Mouse (Mus musculus): ENCODE measurements around the gene Tmem45a2.
"Not testable (repeated sequence)": the region's sequence is repeated elsewhere in the genome, so short reads cannot be mapped to it uniquely, and the experiment has no call there.

Tmem45a2 gene

GRCm38 (mm10) chr16:57071132-57071639 is at the start of gene Tmem45a2:
TSS of gene Tmem45a2 (minus strand) at chr16:57071372.
- no peak for DNase-seq

GRCm38 (mm10) chr16:57117562-57117961 is 46.4 kb upstream of the Tmem45a2 start:
- DNase-seq = no peak

GRCm38 (mm10) chr16:57116066-57116465 is 44.9 kb upstream of the Tmem45a2 start:
- peak; percentile 47 for DNase-seq

GRCm38 (mm10) chr16:57106185-57106960 is 35.2 kb upstream of the Tmem45a2 start:
- no peak for DNase-seq

GRCm38 (mm10) chr16:57101174-57101573 is 30.0 kb upstream of the Tmem45a2 start:
- DNase-seq = no peak

GRCm38 (mm10) chr16:57099572-57100237 is 28.5 kb upstream of the Tmem45a2 start:
- no peak for DNase-seq

GRCm38 (mm10) chr16:57098468-57099144 is 27.4 kb upstream of the Tmem45a2 start:
- no peak for DNase-seq

- DNase-seq = no peak
Observed at GRCm38 (mm10) chr16:57092911-57093605, 21.9 kb upstream of the Tmem45a2 start.

GRCm38 (mm10) chr16:57092460-57092859 is 21.3 kb upstream of the Tmem45a2 start:
- peak; percentile 55 for DNase-seq

GRCm38 (mm10) chr16:57079577-57079976 is 8.4 kb upstream of the Tmem45a2 start:
- no peak for DNase-seq

- DNase-seq = no peak
Observed at GRCm38 (mm10) chr16:57075986-57076385, 4.8 kb upstream of the Tmem45a2 start.

- no peak for DNase-seq
Observed at GRCm38 (mm10) chr16:57062045-57062444, 9.1 kb downstream of the Tmem45a2 start.

GRCm38 (mm10) chr16:57056995-57057394 is 14.2 kb downstream of the Tmem45a2 start:
- DNase-seq = no peak

GRCm38 (mm10) chr16:57049974-57050373 is 21.2 kb downstream of the Tmem45a2 start:
- DNase-seq = no peak

- no peak for DNase-seq
Observed at GRCm38 (mm10) chr16:57038600-57038999, 32.6 kb downstream of the Tmem45a2 start.

- DNase-seq = no peak
Observed at GRCm38 (mm10) chr16:57030150-57030885, 40.9 kb downstream of the Tmem45a2 start.

- not testable (repeated sequence) for DNase-seq
Observed at GRCm38 (mm10) chr16:56998283-56998682, 72.9 kb downstream of the Tmem45a2 start.

Data from embryo, embryonic 11 days (tissue).